Mouse (Mus musculus): Measurements from ENCODE around the gene Ice2. TPM values are rescaled to one million over a fixed set of nuclear protein-coding genes. Genes with fewer than 3 reads are reported as not detected.

The Ice2 gene
- polyA plus RNA-seq, 1 experiment, result 1.6 TPM

GRCm38 (mm10) chr9:69456406-69457075, 58.8 kb downstream of the Ice2 start:
- WGBS, result 35% methylated on average over 15 of the region's 15 CpGs

GRCm38 (mm10) chr9:69457143-69457542, 59.4 kb downstream of the Ice2 start:
- DNase-seq (ENCODE audit: low read depth, low spot score), result no peak
- 58% methylated on average over 3 of the region's 3 CpGs for WGBS

More at GRCm38 (mm10) chr9:69456406-69457075, 58.8 kb downstream of the Ice2 start:
- DNase-seq (ENCODE audit: low read depth, low spot score), result no peak

DNA sequence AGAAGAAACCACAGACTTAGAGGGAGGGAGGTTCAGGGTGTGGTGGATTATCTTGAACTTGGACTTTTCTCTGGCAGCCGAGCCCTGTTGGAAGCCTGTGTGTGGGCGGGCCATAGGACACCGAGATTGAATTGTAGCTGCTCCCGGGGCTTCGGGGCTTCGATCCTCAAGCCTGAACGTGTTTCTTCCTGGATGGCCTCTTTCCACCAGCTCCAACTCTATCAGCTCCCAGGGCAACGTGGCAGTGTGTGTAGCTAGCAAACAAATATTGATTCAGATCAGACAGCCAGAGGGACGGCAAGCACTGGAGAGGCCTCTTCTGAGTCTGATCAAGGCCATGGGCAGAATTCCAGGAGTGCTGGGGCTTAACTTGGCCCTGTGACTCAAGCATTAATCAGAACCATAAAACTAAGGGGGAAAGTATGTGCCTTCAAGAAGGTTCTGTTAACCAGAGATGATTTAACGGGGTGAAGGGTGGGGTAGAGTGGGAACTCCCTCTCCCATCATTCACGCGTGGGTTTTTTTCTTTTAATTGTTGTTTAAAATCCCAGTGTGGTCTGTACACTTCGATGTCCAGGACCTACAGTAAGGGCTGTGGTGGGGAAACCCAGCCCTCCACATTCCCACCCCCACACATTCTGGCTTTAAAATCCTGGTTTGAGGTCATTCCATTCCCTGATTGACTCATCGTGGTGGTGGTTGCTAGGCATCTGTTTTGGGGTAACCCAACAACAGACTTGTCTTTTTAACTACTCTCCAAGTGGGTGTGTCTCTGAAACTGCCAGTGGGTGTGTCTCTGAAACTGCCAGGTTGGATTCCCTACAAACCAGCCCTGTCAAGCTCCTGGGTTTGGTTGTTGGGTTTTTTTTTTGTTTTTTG, 60.3 kb downstream of the Ice2 start:
- DNase-seq (ENCODE audit: low read depth, low spot score), result peak; percentile 96

DNA sequence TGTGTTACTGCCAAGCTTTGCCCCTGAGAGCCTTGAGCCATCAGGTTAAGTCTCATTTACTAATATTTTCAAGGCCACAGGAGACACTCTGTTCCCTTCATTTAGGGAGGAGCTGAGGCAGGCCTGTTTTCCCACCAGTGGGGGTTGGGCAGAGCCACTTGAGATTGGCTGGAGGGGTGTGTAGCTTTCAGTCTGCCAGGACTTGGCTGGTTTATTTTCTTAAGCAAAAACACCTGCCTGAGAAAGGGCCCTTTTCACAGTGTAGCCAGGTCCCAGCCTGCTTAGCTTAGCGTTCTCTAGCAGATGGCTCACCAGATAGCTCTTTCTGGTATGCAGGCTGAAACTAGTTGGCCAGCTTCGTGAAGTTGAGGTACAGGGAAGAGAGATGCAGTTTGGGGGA, 61.3 kb downstream of the Ice2 start:
- DNase-seq (ENCODE audit: low read depth, low spot score), result no peak
- 13% methylated on average over 2 of the region's 2 CpGs for WGBS

More for the DNA sequence above, 60.3 kb downstream of the Ice2 start:
- 5% methylated on average over 14 of the region's 14 CpGs for WGBS

- no peak for DNase-seq (ENCODE audit: low read depth, low spot score)
- WGBS, result 49% methylated on average over 7 of the region's 7 CpGs
These were observed 62.2 kb downstream of the Ice2 start for GRCm38 (mm10) chr9:69459876-69460275.

DNA sequence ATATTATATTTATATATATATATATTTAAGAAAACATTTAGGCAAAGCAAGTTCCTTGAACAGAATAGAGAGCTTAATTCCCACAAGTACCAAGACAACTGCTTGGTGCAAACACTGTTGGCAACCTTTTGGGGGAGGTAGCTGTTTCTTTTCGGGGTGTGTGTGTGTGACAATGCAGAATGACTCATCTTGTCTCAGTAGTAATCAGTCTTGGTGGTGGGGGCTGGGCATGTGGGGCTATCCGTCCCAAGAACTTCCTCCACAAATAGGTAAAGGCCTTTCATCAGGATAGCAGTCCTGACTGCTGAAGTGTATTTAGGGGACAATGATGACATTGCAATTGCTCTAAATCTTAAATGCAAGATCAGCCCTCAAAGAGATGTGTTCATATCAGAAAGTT, 65.3 kb downstream of the Ice2 start:
- 41% methylated on average over 2 of the region's 2 CpGs for WGBS
- DNase-seq (ENCODE audit: low read depth, low spot score), result no peak

DNA sequence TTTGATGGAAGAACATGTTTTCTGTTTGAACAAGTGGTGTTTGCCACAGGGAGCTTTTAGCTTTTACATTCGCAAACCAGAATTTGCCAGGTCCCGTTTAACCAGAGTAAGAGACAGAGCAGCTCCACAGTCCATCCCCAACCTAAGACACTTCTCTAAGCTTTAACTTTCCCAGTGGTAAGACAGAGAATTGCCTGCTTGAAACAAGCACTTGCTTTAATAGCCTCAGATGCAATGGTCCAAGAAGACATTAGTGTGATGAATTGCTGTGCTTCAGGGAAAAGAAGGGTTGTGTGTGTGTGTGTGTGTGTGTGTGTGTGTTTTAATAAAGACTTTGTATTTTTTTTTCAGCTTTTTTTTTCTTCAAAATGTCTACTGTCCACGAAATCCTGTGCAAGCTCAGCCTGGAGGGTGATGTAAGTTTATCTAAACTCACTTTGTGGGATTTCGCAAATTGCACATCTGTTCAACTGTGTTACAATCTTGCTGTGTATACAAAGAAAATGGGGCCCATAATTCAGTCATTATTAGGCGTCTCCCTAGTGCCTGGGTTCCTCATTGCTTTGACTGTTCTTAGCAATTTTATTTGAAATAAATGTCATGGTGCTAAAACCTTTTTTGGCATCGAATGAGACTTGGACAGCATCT, 66.5 kb downstream of the Ice2 start:
- no peak for DNase-seq (ENCODE audit: low read depth, low spot score)
- 65% methylated on average over 6 of the region's 6 CpGs for WGBS

- DNase-seq (ENCODE audit: low read depth, low spot score), result no peak
- 26% methylated on average over 4 of the region's 4 CpGs for WGBS
These were observed 68.4 kb downstream of the Ice2 start for GRCm38 (mm10) chr9:69466098-69466497.

DNA sequence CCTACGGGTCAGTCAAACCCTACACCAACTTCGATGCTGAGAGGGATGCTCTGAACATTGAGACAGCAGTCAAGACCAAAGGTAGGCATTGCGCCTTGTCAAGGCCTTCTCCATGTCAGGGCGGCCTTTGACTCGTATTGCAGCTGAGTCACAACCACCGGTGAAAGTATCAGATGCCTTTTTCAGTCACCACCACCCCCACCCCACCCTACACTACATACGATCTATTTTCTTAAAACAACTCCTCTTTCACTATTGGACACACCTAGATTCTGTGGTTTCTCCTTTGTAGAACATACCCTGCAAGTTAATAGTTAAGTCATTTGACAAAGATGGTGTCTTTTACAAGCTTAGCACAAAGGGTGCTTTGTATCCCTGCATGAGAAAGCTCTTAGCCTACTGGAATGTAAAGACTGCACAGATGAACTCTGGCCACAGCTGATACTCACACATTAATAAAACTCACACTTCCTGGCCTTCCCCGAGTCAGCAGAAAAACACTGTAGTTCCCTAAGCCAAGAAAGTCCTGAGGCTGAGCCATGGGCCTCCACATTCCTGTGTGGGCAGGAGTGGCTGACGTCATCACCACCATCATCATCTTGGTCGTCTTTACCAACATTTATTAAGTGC, 69.7 kb downstream of the Ice2 start:
- WGBS, result 29% methylated on average over 10 of the region's 10 CpGs

GRCm38 (mm10) chr9:69468991-69469390, 71.3 kb downstream of the Ice2 start:
- no peak for DNase-seq (ENCODE audit: low read depth, low spot score)
- 21% methylated on average over 9 of the region's 9 CpGs for WGBS

More for the DNA sequence above, 69.7 kb downstream of the Ice2 start:
- no peak for DNase-seq (ENCODE audit: low read depth, low spot score)

- WGBS, result 47% methylated on average over 5 of the region's 5 CpGs
- DNase-seq (ENCODE audit: low read depth, low spot score), result no peak
These were observed 72.7 kb downstream of the Ice2 start for GRCm38 (mm10) chr9:69470362-69470761.

DNA sequence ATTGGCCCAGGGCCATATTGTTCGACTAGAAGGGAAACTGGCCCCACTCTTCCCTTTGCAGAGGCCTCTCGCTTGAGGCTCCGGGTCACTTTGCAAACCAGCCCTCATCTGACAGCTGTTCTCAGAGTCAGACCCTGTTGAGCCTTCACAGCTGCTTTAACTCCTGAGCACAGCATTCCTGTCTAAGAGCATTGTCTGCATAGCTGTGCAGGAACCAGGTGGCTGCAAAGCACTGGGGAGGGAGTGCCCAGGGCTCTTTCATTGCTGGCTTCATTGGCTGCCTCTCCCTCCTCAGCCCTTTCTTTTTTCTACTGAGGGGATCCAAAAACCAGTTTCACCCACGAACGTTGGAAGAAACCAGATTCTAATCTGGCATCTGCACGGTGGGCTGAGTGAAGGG, 73.2 kb downstream of the Ice2 start:
- DNase-seq (ENCODE audit: low read depth, low spot score), result no peak
- WGBS, result 14% methylated on average over 6 of the region's 6 CpGs

GRCm38 (mm10) chr9:69472724-69473123, 75.0 kb downstream of the Ice2 start:
- DNase-seq (ENCODE audit: low read depth, low spot score), result no peak
- WGBS, result 60% methylated on average over 6 of the region's 6 CpGs

DNA sequence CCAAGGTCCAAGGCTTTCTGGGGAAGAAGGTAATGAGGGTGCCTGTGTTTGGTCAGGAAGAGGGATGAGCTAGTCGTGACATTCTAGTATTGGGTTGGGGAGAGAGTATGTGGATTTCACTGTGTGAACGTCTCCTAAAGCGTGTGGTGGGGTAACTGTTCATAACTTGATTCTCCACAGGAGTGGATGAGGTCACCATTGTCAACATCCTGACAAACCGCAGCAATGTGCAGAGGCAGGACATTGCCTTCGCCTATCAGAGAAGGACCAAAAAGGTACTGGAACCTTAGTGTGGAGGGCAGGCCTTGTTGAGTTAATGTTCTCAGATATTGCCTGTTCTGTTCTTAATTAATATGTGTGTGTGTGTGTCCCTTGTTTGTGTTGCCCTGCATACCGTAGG, 78.2 kb downstream of the Ice2 start:
- 81% methylated on average over 6 of the region's 6 CpGs for WGBS
- DNase-seq (ENCODE audit: low read depth, low spot score), result no peak

GRCm38 (mm10) chr9:69477195-69477823, 79.6 kb downstream of the Ice2 start:
- WGBS, result 56% methylated on average over 14 of the region's 14 CpGs
- no peak for DNase-seq (ENCODE audit: low read depth, low spot score)

DNA sequence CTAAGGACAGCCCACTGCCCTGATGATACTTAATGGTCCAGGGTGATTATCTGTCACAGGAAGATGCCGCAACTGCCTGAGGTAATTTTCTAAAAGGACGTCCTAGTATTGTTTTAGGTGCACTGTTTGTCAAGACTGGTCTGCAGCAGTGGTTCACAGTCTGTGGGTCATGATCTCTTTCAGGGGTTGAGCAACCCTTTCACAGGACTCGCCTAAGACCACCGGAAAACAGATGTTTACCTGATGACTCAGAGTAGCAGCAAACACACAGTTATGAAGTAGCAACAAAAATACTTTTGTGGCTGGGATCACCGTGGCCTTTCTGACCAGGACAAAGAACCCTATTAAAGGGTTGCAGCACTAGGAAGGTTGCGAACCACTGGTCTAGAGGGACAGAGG, 80.1 kb downstream of the Ice2 start:
- WGBS, result 60% methylated on average over 6 of the region's 6 CpGs
- DNase-seq (ENCODE audit: low read depth, low spot score), result no peak

DNA sequence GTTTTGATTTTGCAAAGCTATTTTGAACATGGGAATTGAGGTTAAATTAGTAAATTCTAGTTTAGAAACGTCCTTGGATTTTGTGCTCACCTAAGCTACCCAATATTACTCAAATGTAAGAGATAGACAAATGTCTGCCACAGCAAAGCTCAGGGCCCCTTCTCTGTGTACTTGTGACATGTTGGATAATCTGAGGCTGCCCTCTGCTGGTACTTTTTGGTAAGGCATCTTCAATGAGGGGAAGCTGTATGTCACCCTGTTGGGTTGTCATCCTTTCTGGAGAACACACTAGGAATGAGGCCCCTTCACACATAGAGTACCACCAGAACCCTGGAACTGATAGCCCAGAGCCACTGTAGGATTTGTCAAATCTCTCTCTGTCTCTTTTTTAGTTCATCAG, 82.6 kb downstream of the Ice2 start:
- WGBS, result 5% methylated on average over 1 of the region's 1 CpGs
- no peak for DNase-seq (ENCODE audit: low read depth, low spot score)

Data from large intestine, adult 2 months (tissue).